Mouse (Mus musculus) intestine, embryonic 14.5 days (tissue): ENCODE measurements around the gene Schip1. TPM values are rescaled to one million over a fixed set of nuclear protein-coding genes. Genes with fewer than 3 reads are reported as not detected.

Experiments
- ATAC-seq: fragments of 200-750 bp; cut with Nextera tagmentation; replicated peaks from 2 replicates; pipeline ENCODE4 v1.8.0; 2017; ENCODE audit warnings: low read depth, moderate number of reproducible peaks, moderate TSS enrichment, moderate library complexity; ENCODE audit not compliant: low FRiP score, low TSS enrichment
- DNase-seq: peaks from one replicate; pipeline ENCODE4 v3.0.0-alpha.2; 2018; ENCODE audit warnings: low spot score
- H3K27ac ChIP-seq: fragments of 300-500 bp; sonication (generic); 2 replicates; pipeline ENCODE4 v1.5.1; 2014; ENCODE audit warnings: low read depth, mild to moderate bottlenecking, control low read depth
- H3K27me3 ChIP-seq: fragments of 300-500 bp; sonication (generic); replicated peaks from 2 replicates; pipeline ENCODE4 v1.6.1; 2014; ENCODE audit warnings: low read length, control low read depth; ENCODE audit not compliant: control insufficient read depth, insufficient read depth
- H3K36me3 ChIP-seq: fragments of 300-500 bp; sonication (generic); 2 replicates; pipeline ENCODE4 v1.6.1; 2014; ENCODE audit warnings: low read length, control low read depth; ENCODE audit not compliant: control insufficient read depth, insufficient read depth
- H3K4me1 ChIP-seq: fragments of 300-500 bp; sonication (generic); replicated peaks from 2 replicates; pipeline ENCODE4 v1.6.1; 2014; ENCODE audit warnings: low read length, control low read depth, mixed read lengths; ENCODE audit not compliant: control insufficient read depth, insufficient read depth
- H3K4me2 ChIP-seq: fragments of 300-500 bp; sonication (generic); 2 replicates; pipeline ENCODE4 v1.6.1; 2014; ENCODE audit warnings: low read length
- H3K4me3 ChIP-seq: fragments of 300-500 bp; sonication (generic); 2 replicates; pipeline ENCODE4 v1.5.1; 2014; ENCODE audit warnings: low read depth, low read length, control low read depth, mixed read lengths
- H3K9ac ChIP-seq: fragments of 300-500 bp; sonication (generic); 2 replicates; pipeline ENCODE4 v1.6.1; 2014; ENCODE audit warnings: mild to moderate bottlenecking, low read length
- H3K9me3 ChIP-seq: fragments of 300-500 bp; sonication (generic); 2 replicates; pipeline ENCODE4 v1.6.1; 2016; ENCODE audit warnings: low read length, control low read depth; ENCODE audit not compliant: control insufficient read depth
- WGBS: fragments of 180-500 bp; shearing (Covaris S2); extraction: QIAGEN DNeasy Blood & Tissue Kit; methylation state at CpG from one replicate; pipeline ENCODE4 v1.1.7; 2014; 5-methylcytosine and 5-hydroxymethylcytosine counted together
- polyA plus RNA-seq: library from polyadenylated mRNA; unstranded; fragments of >200 nt; fragmentation: Nextera tagmentation; extraction: Ambion mirVana; gene quantifications from 2 replicates; pipeline ENCODE4 v1.2.1, GENCODE M21; 2014

Gene Schip1
- polyA plus RNA-seq, 1 experiment from 2014 or later, result 63.0 TPM

GRCm38 (mm10) chr3:68595316-68595925, 530.8 kb downstream of the Schip1 start:
- ATAC-seq, result 0 out of 2 replicates have a peak, but pooled peaks have one; percentile 49
- H3K36me3 ChIP-seq, result peaks cover 7% of the 10 kb centered on the region; the same call in 1 of the 2 replicates
- H3K4me1 ChIP-seq, result peaks cover 30% of the 10 kb centered on the region
- H3K9me3 ChIP-seq, result no peaks in the 10 kb centered on the region
- H3K4me3 ChIP-seq, result no peak overlapping the region
- DNase-seq, result no peak
- 50% methylated on average over 10 of the region's 10 CpGs for WGBS
- H3K27me3 ChIP-seq, result no peaks in the 10 kb centered on the region
- H3K27ac ChIP-seq, result no peak overlapping the region
- no peak overlapping the region for H3K4me2 ChIP-seq
- H3K9ac ChIP-seq, result no peak overlapping the region

- Histone ChIP-seq H3K9ac (no peak overlapping the region), H3K36me3 (peaks cover 7% of the 10 kb centered on the region; the same call in 1 of the 2 replicates), H3K27me3 (no peaks in the 10 kb centered on the region), H3K4me3 (no peak overlapping the region), H3K4me2 (no peak overlapping the region), H3K27ac (no peak overlapping the region), H3K9me3 (no peaks in the 10 kb centered on the region), H3K4me1 (peaks cover 20% of the 10 kb centered on the region)
- 93% methylated on average over 4 of the region's 4 CpGs for WGBS
- ATAC-seq (no peak), DNase-seq (no peak)
These were observed 532.3 kb downstream of the Schip1 start for GRCm38 (mm10) chr3:68596938-68597337.

- 88% methylated on average over 9 of the region's 9 CpGs for WGBS
- H3K4me1 ChIP-seq, result no peaks in the 10 kb centered on the region
- ATAC-seq, result no peak
- no peak overlapping the region for H3K4me2 ChIP-seq
- H3K9ac ChIP-seq, result no peak overlapping the region
- no peak for DNase-seq
- H3K27me3 ChIP-seq, result no peaks in the 10 kb centered on the region
- H3K36me3 ChIP-seq, result no peaks in the 10 kb centered on the region; the same call in 1 of the 2 replicates
- no peak overlapping the region for H3K27ac ChIP-seq
- H3K9me3 ChIP-seq, result no peaks in the 10 kb centered on the region
- H3K4me3 ChIP-seq, result no peak overlapping the region
These were observed 538.3 kb downstream of the Schip1 start for GRCm38 (mm10) chr3:68602891-68603290.

- no peak overlapping the region for H3K9ac ChIP-seq
- H3K27ac ChIP-seq, result no peak overlapping the region
- no peak for ATAC-seq
- DNase-seq, result no peak
- no peak overlapping the region for H3K4me2 ChIP-seq
- no peaks in the 10 kb centered on the region; the same call in 1 of the 2 replicates for H3K36me3 ChIP-seq
- no peak overlapping the region for H3K4me3 ChIP-seq
- no peaks in the 10 kb centered on the region for H3K4me1 ChIP-seq
- H3K27me3 ChIP-seq, result no peaks in the 10 kb centered on the region
- no peaks in the 10 kb centered on the region for H3K9me3 ChIP-seq
- 73% methylated on average over 10 of the region's 10 CpGs for WGBS
These were observed 539.9 kb downstream of the Schip1 start for GRCm38 (mm10) chr3:68604467-68604866.

- ATAC-seq, result no peak
- Histone ChIP-seq H3K4me1 (0 out of 2 replicates have a peak, but pooled peaks cover 1% of the 10 kb centered on the region), H3K4me3 (no peak overlapping the region), H3K9me3 (no peaks in the 10 kb centered on the region), H3K27me3 (no peaks in the 10 kb centered on the region), H3K27ac (no peak overlapping the region), H3K36me3 (no peaks in the 10 kb centered on the region; the same call in 1 of the 2 replicates), H3K9ac (no peak overlapping the region), H3K4me2 (no peak overlapping the region)
- 85% methylated on average over 10 of the region's 10 CpGs for WGBS
- no peak for DNase-seq
These were observed 540.4 kb downstream of the Schip1 start for GRCm38 (mm10) chr3:68604962-68605361.

- DNase-seq, result no peak
- H3K27me3 ChIP-seq, result no peaks in the 10 kb centered on the region
- no peaks in the 10 kb centered on the region for H3K9me3 ChIP-seq
- no peak overlapping the region for H3K4me3 ChIP-seq
- H3K27ac ChIP-seq, result no peak overlapping the region
- H3K36me3 ChIP-seq, result no peaks in the 10 kb centered on the region; the same call in 1 of the 2 replicates
- ATAC-seq, result no peak
- H3K4me1 ChIP-seq, result 0 out of 2 replicates have a peak, but pooled peaks cover 8% of the 10 kb centered on the region
- no peak overlapping the region for H3K4me2 ChIP-seq
- whole genome bisulfite sequencing, result 77% methylated on average over 7 of the region's 7 CpGs
- H3K9ac ChIP-seq, result no peak overlapping the region
These were observed 541.5 kb downstream of the Schip1 start for GRCm38 (mm10) chr3:68605942-68606603.

DNA sequence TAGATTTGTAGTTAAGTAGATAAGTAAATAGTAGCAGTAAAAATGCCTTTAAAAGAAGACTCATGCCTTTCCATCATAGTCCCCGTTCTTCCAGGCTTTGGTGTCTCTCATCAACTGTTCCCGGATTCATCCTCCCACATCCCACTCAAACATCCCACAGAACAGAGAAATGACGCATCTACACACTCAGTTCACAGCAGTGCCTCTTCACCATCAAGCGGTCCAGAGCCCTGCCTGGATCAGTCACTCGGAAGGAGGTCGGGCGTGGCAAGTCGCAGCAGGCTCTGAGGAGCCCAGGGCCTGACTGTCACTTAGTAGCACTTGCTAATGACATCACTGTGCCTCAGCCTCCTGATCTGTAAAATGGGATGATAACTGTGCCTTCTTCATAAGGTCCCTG, 542.1 kb downstream of the Schip1 start:
- WGBS, result 92% methylated on average over 8 of the region's 8 CpGs
- H3K4me2 ChIP-seq, result no peak overlapping the region
- H3K36me3 ChIP-seq, result no peaks in the 10 kb centered on the region; the same call in 1 of the 2 replicates
- H3K9ac ChIP-seq, result no peak overlapping the region
- DNase-seq, result no peak
- no peak overlapping the region for H3K4me3 ChIP-seq
- H3K4me1 ChIP-seq, result 0 out of 2 replicates have a peak, but pooled peaks cover 8% of the 10 kb centered on the region
- no peaks in the 10 kb centered on the region for H3K27me3 ChIP-seq
- no peaks in the 10 kb centered on the region for H3K9me3 ChIP-seq
- ATAC-seq, result no peak
- no peak overlapping the region for H3K27ac ChIP-seq

GRCm38 (mm10) chr3:68607336-68607735, 542.7 kb downstream of the Schip1 start:
- Histone ChIP-seq H3K36me3 (no peaks in the 10 kb centered on the region; the same call in 1 of the 2 replicates), H3K9me3 (no peaks in the 10 kb centered on the region), H3K27me3 (no peaks in the 10 kb centered on the region), H3K4me1 (0 out of 2 replicates have a peak, but pooled peaks cover 8% of the 10 kb centered on the region), H3K4me3 (no peak overlapping the region), H3K9ac (no peak overlapping the region), H3K27ac (no peak overlapping the region), H3K4me2 (no peak overlapping the region)
- WGBS, result 91% methylated on average over 8 of the region's 8 CpGs
- no peak for ATAC-seq
- no peak for DNase-seq
